23 mouse cellular contexts compared by ENCODE assay signal in genomic region chr9:56326511-56327005, GRCm38 (mm10).
DNase-seq lines count a peak whose midpoint lies in the region; ATAC-seq and TF ChIP-seq lines count a peak whose summit lies in the region.
"Had no signal": no experiment of that assay in that cellular context is flagged by ENCODE, and none has a peak within 500 bp of the region (broad histone marks: within the 10 kb centered on the region; RNA-seq: fewer than 3 reads in every experiment).

No protein-coding gene starts in this region.

- H3K4me2 ChIP-seq in forebrain, postnatal 0 days (ENCODE audit: low read depth): no peak overlapping the region
- H3K4me2 ChIP-seq in forebrain, embryonic 11.5 days (ENCODE audit: low read depth, low read length, severe bottlenecking): no peak overlapping the region
- H3K4me2 ChIP-seq in intestine, embryonic 15.5 days (replicated peaks): no peak overlapping the region
- H3K4me2 ChIP-seq: embryonic facial prominence, embryonic 13.5 days; forebrain, embryonic 13.5 days; hindbrain, embryonic 12.5 days had no signal

- no peaks in the 10 kb centered on the region for H3K36me3 ChIP-seq in forebrain, postnatal 0 days (ENCODE audit: insufficient read depth)
- H3K36me3 ChIP-seq in forebrain, embryonic 11.5 days (ENCODE audit: control insufficient read depth, insufficient read depth, low read length): no peaks in the 10 kb centered on the region
- no peaks in the 10 kb centered on the region for H3K36me3 ChIP-seq in intestine, embryonic 15.5 days
- H3K36me3 ChIP-seq: embryonic facial prominence, embryonic 13.5 days; heart, embryonic 10.5 days; hindbrain, embryonic 12.5 days had no signal

- ATAC-seq in CD4-positive, CD25-positive, alpha-beta regulatory T cell, adult 4 months: no peak
- ATAC-seq in forebrain, postnatal 0 days: no peak
- ATAC-seq in forebrain, embryonic 11.5 days (replicated peaks; ENCODE audit: low FRiP score): no peak
- ATAC-seq in intestine, embryonic 15.5 days: no peak
- ATAC-seq: forebrain, embryonic 13.5 days; hindbrain, postnatal 0 days; intestine, embryonic 16.5 days had no signal

- no peak overlapping the region for H3K27ac ChIP-seq in forebrain, postnatal 0 days (ENCODE audit: low read depth, low read length)
- H3K27ac ChIP-seq in forebrain, embryonic 11.5 days (ENCODE audit: low read depth, low read length): no peak overlapping the region
- no peak overlapping the region for H3K27ac ChIP-seq in intestine, embryonic 15.5 days
- H3K27ac ChIP-seq: embryonic facial prominence, embryonic 13.5 days; forebrain, embryonic 13.5 days; gastrocnemius, adult 2 months; heart, embryonic 10.5 days; hindbrain, embryonic 12.5 days; hindbrain, postnatal 0 days had no signal

- TF ChIP-seq CTCF in forebrain, postnatal 0 days (IDR thresholded peaks at IDR 0.05; ENCODE audit: low read depth): no peak

- no peak overlapping the region for H3K9ac ChIP-seq in forebrain, postnatal 0 days
- no peak overlapping the region for H3K9ac ChIP-seq in forebrain, embryonic 11.5 days (ENCODE audit: low read length)
- H3K9ac ChIP-seq in intestine, embryonic 15.5 days: no peak overlapping the region
- H3K9ac ChIP-seq: embryonic facial prominence, embryonic 13.5 days; forebrain, embryonic 13.5 days; hindbrain, embryonic 12.5 days had no signal

- no peaks in the 10 kb centered on the region for H3K9me3 ChIP-seq in forebrain, postnatal 0 days (ENCODE audit: low read length)
- H3K9me3 ChIP-seq in forebrain, embryonic 11.5 days (ENCODE audit: control insufficient read depth, low read length): no peaks in the 10 kb centered on the region
- no peaks in the 10 kb centered on the region for H3K9me3 ChIP-seq in intestine, embryonic 15.5 days
- H3K9me3 ChIP-seq: embryonic facial prominence, embryonic 13.5 days; forebrain, embryonic 13.5 days; heart, embryonic 10.5 days; hindbrain, embryonic 12.5 days had no signal

- H3K4me3 ChIP-seq in forebrain, postnatal 0 days (ENCODE audit: low read depth, low read length): no peak overlapping the region
- no peak overlapping the region for H3K4me3 ChIP-seq in forebrain, embryonic 11.5 days (ENCODE audit: low read depth, low read length)
- H3K4me3 ChIP-seq in intestine, embryonic 15.5 days (replicated peaks): no peak overlapping the region
- H3K4me3 ChIP-seq: embryonic facial prominence, embryonic 13.5 days; forebrain, embryonic 13.5 days; gastrocnemius, adult 2 months; heart, embryonic 10.5 days; hindbrain, embryonic 12.5 days had no signal

- H3K27me3 ChIP-seq in forebrain, postnatal 0 days (ENCODE audit: insufficient read depth, low read length): no peaks in the 10 kb centered on the region
- H3K27me3 ChIP-seq in forebrain, embryonic 11.5 days (ENCODE audit: control insufficient read depth, insufficient read depth, low read length): no peaks in the 10 kb centered on the region
- H3K27me3 ChIP-seq in intestine, embryonic 15.5 days (replicated peaks): no peaks in the 10 kb centered on the region
- H3K27me3 ChIP-seq: embryonic facial prominence, embryonic 13.5 days; forebrain, embryonic 13.5 days; hindbrain, embryonic 12.5 days had no signal

- no peaks in the 10 kb centered on the region for H3K4me1 ChIP-seq in forebrain, postnatal 0 days (ENCODE audit: insufficient read depth)
- no peaks in the 10 kb centered on the region for H3K4me1 ChIP-seq in forebrain, embryonic 11.5 days (replicated peaks; ENCODE audit: control insufficient read depth, insufficient read depth, low read length)
- H3K4me1 ChIP-seq in intestine, embryonic 15.5 days (replicated peaks): no peaks in the 10 kb centered on the region
- H3K4me1 ChIP-seq: forebrain, embryonic 13.5 days; hindbrain, embryonic 12.5 days had no signal

- peak; percentile 41 for DNase-seq in CD4-positive, CD25-positive, alpha-beta regulatory T cell, adult 2 months (ENCODE audit: low read depth, low spot score)
- peak; percentile 30 for DNase-seq in forebrain, postnatal 0 days
- no peak for DNase-seq in forebrain, embryonic 11.5 days (ENCODE audit: low spot score)
- peak; percentile 16 for DNase-seq in CD4-positive helper T cell, adult 2 months (ENCODE audit: low read depth, low spot score)
- DNase-seq in layer of hippocampus, adult 9-10 months (ENCODE audit: low spot score): peak; percentile 9
- no peak for DNase-seq in gastrocnemius, adult 8-10 months (ENCODE audit: low spot score in 2 of 2)
- DNase-seq: adrenal gland, adult 2 months; adrenal gland, postnatal 25 days; B cell, adult 2 months; cerebellum, adult 11-12 months; cerebellum, postnatal 10 days; gastrocnemius, adult 2 months; heart, adult 18-20 months; heart, postnatal 10 days; heart, postnatal 4 days had no signal

- 83% methylated on average over 8 of the region's 8 CpGs for WGBS in forebrain, postnatal 0 days
- 92% methylated on average over 8 of the region's 8 CpGs for WGBS in forebrain, embryonic 11.5 days
- 96% methylated on average over 8 of the region's 8 CpGs for WGBS in intestine, embryonic 15.5 days

Comparison
In these comparisons a context has a peak if more than half of its experiments do, and no peak if none do; other contexts are left out.
1. DNase-seq: peak in CD4-positive, CD25-positive, alpha-beta regulatory T cell, adult 2 months (single experiment), forebrain, postnatal 0 days (single experiment), CD4-positive helper T cell, adult 2 months (single experiment) and layer of hippocampus, adult 9-10 months (single experiment); none in forebrain, embryonic 11.5 days (single experiment) and gastrocnemius, adult 8-10 months (0 of 2).